Mouse (Mus musculus) embryonic stem cell, embryonic (primary cell): ENCODE measurements around the gene Stpg2.
"Not testable (repeated sequence)": the region's sequence is repeated elsewhere in the genome, so short reads cannot be mapped to it uniquely, and the experiment has no call there.

ENCODE experiments used
- CTCF ChIA-PET, 4 experiments: fragments of 300-600 bp in 2 of 4; fragments of 350-600 bp in 2 of 4; sonication (Branson Sonifier 250); formaldehyde crosslinking; loops; one replicate each; lab custom pipeline; 2022; ENCODE audit warnings: inconsistent platforms in 2 of 4; lab: Charles Lee
- POLR2A ChIA-PET, 4 experiments: fragments of 300-600 bp in 2 of 4; fragments of 350-600 bp in 2 of 4; sonication (Branson Sonifier 250); formaldehyde crosslinking; loops; one replicate each; lab custom pipeline; 2022; ENCODE audit warnings: antibody characterized with exemption in 4 of 4, inconsistent platforms in 1 of 4; lab: Charles Lee

Gene Stpg2

DNA sequence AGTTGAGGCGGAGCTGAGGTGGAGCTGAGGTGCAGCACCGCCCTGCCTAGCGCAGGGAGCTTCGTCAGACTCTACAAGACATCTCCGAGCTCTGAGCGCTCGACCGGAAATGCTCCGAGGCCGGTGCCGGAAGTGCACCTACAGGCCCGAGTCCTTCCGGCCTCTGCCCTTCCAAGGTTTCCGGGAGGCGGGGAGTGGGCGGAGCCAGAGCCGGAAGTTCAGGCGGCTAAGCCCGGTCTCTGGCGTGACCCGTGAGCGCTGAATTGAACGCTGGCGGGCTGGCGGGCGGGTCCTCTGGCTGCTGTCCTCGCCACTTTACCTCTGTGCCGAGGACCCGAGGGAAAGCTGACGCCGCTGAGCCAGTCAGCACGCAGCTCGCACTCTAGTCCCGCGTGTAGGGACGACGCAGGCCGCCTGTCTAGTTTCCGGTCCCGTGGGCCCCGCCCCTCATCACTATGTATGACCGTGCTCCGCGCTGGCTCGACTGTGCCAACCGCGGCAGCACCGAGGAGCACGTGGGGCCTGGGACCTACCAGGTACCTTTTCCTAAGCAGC is at the start of gene Stpg2:
Stpg2 (plus strand) TSS at position 251 of the 555 bp plus-strand sequence.
- POLR2A ChIA-PET: interaction anchor here in 1 of 4 experiments (0.6 to 1.4 kb wide), 4 partner anchors 9 to 170 kb away, joined by 3 to 4 read pairs (median 4); no protein-coding TSS in a partner anchor
- CTCF ChIA-PET: no interaction called here

DNA sequence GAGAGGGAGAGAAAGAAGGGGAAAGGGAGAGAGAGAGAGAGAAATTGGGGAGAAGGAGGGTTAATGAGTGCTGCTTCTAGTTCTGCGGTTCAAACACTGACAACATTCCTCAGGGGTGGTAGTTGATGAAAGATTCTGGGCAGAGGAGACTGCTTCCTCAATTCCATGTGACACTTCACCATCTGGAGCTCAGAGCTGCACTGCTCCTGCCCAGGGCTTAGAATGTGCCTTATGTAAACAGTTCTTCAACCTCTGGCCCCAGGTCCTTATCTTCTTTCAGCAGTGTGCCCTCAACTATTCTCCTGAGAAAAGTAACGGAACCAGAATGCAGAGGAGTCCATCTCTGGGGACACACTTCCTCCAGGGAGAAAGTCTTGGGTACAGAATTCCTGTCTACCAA is 43.3 kb upstream of the Stpg2 start:
- POLR2A ChIA-PET: interaction anchor here in 1 of 4 experiments (0.5 kb wide), 1 partner anchor 635 kb away, joined by 3 read pairs; no protein-coding TSS in a partner anchor

DNA sequence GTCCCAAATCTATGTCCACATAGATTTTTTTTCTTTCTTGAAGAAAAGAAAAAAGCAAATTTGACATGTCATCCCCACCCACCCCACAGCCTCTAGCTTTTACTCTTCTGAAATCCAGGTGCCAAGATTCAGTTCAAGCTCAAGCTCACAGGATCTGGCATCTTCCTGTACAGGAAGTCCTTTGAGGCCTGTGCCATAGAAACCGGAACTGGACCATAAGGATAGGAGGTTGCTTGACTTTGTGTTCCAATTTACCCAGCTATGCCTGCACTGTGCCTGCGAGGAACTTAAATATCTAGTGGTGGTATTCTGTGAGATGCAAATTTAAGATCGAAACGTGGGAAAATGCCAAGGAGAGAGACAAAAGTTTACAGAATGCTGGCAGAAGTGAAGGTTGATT is 42.8 kb upstream of the Stpg2 start:
- CTCF ChIA-PET: interaction anchor here in 1 of 4 experiments (1.4 kb wide), 1 partner anchor 10 kb away, joined by 3 read pairs; no protein-coding TSS in a partner anchor
- POLR2A ChIA-PET: no interaction called here

More for the DNA sequence above, 43.3 kb upstream of the Stpg2 start:
- CTCF ChIA-PET: interaction anchor here in 1 of 4 experiments (1.4 kb wide), 1 partner anchor 9 kb away, joined by 3 read pairs; no protein-coding TSS in a partner anchor

DNA sequence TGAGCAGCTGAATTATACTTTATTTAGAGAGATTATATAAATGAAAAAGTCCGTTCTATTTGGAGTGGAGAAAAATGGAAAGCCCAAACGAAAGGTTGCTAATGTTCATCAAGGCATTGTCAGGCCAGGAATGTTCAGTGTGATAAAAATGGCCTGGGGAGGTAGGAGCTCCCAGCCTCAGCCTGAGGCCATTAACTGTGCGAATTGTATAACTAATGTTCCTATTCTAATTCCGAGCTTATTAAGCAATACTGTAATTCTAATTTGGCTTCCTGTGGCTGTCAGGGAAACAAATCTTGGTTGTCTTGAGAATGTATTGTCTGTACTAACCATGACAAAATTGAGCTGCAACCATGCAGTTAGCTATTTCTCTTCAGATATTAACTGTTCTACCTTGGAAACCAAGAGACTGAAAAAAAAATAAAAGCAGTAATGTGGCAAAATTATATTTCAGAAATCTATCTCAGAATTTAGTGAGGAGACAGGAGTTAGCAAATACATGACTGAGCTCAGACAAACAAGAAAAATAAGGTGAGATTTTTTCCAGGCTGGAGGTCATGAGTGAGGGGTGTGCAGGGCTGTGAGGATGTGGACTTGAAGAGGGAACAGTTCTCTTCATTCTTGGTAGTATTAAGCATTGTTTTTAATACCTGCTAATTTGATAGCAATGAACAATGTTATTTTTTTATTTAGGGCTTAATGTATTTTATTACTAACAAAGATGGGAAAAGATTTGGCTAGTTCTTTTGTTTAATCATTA is 36.8 kb upstream of the Stpg2 start:
- CTCF ChIA-PET: no interaction called here
- POLR2A ChIA-PET: interaction anchor here in 1 of 4 experiments (0.8 to 1.1 kb wide), 3 partner anchors 8 to 37 kb away, joined by 3 to 4 read pairs (median 4); partner anchors contain the start of gene Stpg2

DNA sequence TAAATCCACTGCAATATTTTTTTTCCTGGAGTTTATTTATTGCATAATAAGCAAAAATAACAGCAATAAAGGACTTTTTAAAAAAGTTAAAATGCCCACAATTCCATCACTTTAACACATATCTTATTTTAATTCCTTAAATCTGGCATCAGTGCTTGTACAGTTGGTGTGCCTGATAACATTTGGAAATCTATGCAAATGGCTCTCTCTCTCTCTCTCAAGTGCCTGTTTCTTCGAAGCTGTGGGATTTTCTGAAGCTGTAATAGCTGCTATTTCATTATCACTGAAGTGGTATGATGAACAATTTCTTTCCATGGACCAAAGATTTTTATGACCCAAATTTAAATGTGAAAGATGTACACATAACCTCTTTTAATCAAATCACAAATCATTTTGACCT is 35.8 kb upstream of the Stpg2 start:
- ChIA-PET CTCF (no interaction called here), POLR2A (interaction anchor here in 1 of 4 experiments (1.1 kb wide), 1 partner anchor 36 kb away, joined by 4 read pairs; the partner anchor contains the start of gene Stpg2)

DNA sequence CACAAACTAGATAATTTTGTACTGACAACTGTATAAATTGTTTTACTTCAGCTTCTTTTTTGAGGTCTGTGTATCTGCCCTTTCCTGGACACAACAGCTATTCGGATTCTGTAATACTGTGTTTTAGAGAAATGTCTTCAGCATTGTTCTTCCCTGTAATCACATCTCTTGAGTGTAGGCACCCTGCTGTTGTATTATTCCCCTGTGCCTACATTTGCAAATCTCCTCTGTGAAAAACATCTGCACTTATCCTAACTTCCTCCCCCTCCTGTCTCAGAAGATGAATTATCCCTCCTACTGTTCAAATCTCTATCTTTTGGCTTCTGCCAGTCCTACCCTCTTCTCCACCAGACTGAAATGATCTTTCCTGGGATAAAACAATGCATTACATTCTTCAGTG is 28.6 kb upstream of the Stpg2 start:
- POLR2A ChIA-PET: interaction anchor here in 1 of 4 experiments (0.6 to 1.4 kb wide), 2 partner anchors 9 to 468 kb away, joined by 3 to 4 read pairs; no protein-coding TSS in a partner anchor

DNA sequence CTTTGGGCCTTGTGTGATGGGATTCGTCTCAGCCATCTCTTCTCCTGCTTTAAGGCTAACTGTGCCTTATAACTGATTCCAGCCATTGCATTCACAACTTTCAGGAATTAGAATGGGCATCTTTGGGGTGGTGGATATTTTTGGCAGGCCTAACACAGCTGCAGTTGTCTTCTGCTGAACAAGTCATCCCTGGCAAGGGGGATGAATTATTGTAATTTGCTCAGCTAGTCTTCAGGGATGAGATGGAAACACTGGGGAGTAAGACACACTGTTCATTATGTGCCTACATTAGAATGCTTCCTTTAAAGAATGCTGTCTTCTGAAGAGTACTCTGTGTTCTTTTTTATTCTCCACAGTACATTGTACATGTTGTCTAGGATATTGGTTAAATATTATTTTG is 14.0 kb upstream of the Stpg2 start:
- POLR2A ChIA-PET: no interaction called here
- CTCF ChIA-PET: no interaction called here

More for the DNA sequence above, 28.6 kb upstream of the Stpg2 start:
- CTCF ChIA-PET: interaction anchor here in 1 of 4 experiments (0.7 kb wide), 1 partner anchor 598 kb away, joined by 3 read pairs; no protein-coding TSS in a partner anchor

DNA sequence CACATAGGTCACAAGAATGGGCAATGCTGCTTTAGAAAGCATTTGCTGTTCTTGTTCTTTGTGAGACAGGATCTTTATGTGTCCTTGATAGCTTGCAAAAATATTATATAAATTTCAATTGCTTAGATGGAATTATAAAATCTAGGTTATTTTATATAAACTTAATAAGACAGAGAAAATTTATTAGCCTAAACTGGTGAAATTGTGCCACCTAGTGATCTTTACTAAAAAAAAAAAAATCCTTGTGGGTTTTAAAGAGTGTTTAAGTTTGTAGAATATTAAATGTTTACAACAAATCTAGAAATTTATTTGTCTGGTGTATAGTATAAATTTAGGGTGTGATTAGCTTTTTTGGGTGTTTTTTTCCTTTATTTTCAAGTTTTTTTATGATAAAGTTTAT is 11.6 kb upstream of the Stpg2 start:
- POLR2A ChIA-PET: interaction anchor here in 1 of 4 experiments (0.7 kb wide), 1 partner anchor 350 kb away, joined by 7 read pairs; no protein-coding TSS in a partner anchor

DNA sequence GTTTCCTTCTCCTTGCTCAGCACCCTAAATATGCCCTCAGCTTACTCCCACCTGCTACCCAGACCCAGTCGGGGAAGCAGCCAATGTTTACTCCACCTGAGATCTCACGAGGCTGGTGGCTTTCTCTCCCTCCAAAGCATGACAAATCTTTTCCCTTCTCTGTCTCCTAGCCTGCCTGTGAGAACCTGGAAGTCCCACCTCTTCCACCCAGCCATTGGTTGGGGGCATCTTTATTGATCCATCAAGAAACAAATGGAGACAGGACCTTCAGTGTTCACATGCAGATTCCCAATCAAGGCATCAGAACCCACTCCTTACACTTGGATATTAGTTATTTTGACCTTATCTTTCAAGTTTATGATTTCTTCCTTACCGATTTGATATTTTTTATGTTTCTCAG is 7.1 kb upstream of the Stpg2 start:
- ChIA-PET POLR2A (no interaction called here), CTCF (no interaction called here)

More for the DNA sequence above, 11.6 kb upstream of the Stpg2 start:
- CTCF ChIA-PET: no interaction called here

DNA sequence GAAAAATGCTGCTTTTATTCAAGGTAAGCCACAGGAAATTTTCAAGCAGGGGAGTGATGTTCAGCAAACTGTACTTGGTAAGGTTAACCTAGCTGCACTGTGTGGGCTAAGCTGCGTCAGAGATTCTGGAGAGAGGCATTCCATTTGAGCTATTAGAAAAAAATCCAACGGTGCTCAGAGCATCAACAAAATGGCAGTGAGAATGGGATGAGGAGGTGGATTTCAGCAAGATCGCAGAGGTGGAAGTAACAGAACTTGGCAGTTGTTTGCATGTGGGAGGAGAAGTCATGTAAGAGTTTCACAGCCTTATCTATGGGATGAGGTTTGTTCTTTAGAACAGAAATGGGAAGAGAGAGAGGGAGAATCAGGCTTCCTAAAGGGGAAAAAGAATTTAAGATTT is 5.2 kb upstream of the Stpg2 start:
- CTCF ChIA-PET: no interaction called here

DNA sequence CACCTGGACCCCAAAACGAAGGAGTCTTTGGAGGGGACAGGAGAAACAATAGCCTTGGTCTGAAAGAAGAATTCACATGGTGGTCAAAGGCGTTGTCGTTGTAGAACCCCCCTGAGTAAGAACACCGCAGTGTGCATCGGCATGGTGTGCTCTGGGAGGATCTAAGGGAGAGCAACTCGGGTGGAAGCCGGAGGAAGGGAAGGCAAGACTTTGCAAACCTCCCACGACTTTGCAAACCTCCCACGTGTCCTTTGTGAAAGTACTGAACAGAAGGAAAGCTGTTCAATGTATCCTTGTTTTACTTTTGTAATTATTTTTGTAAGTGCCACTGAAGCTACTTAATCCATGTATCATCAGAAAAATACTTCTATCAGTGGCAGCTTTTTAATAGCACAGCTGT is 11.5 kb downstream of the Stpg2 start:
- CTCF ChIA-PET: no interaction called here
- POLR2A ChIA-PET: no interaction called here

More for the DNA sequence above, 5.2 kb upstream of the Stpg2 start:
- POLR2A ChIA-PET: no interaction called here

DNA sequence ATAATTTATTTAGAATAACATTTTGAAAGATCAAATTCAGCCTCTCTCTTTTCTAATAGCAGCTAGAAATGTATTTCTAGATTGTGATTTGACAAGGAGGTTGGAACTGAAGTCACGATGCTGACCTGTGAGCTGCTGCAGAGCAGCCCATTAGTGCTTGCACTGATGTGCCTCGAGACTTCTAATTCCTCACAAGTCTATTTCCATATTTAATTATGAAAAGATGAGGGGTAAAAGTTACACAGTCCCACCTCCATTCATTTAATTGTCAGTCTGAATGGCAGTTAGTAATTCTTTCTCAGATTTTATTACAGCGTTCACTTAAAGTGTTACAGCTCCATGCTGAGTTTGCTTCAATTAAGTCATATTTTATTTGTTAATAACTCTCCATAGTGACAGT is 19.6 kb downstream of the Stpg2 start:
- CTCF ChIA-PET: no interaction called here
- POLR2A ChIA-PET: no interaction called here

DNA sequence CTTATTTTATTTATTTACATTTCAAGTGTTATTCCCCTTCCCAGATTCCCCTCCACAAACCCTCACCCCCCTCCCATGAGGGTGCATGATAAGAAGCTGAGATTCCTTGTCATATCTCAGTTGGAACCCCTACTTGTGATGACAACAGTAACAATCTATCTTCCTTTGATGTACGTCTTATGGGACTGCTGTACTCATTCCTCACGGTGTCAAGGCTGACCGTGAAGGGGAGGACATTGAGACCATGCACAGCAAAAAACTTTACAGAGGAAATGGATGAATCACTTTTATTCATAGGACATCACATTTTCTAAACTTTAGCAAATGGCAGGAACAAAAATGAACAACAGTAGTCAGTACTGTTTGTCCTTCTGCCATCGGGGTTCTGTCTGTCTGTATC is 21.3 kb downstream of the Stpg2 start:
- CTCF ChIA-PET: no interaction called here
- POLR2A ChIA-PET: no interaction called here

DNA sequence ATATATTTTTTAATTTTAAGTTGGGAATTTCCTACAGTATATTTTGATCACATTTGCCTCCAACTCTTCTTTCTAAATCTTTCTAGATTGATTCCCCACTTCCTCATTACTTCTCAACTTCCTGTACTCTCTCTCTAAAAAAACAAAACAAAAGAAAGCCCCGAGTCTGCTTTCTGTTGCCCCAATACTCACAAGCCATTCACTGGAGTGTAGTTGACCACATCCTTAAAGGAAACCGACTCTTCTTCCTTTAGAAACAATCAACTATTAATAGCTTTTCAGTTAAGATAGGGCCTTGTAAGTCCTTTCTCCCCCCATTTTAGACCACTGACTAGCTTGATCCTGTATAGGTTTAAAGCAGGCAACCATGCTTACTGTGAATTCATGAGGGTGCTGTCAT is 39.7 kb downstream of the Stpg2 start:
- CTCF ChIA-PET: no interaction called here
- POLR2A ChIA-PET: no interaction called here

DNA sequence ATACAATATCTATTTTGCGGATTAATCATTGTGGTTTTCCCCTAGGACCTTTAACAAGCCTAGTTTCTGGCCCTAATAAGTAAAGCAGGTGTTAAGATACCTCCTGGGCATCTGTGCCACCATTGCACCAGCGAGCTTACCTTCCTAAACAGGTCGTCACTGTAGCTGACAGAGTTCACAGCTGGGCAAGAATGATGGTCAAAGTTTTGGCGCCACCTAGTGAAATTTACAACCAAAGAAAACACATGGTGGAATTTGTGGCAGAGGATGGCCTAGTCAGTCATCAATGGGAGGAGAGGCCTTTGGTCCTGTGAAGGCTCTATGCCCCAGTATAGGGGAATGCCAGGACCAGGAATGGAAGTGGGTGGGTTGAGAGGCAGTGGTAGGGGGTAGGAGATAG is 41.0 kb downstream of the Stpg2 start:
- CTCF ChIA-PET: no interaction called here
- POLR2A ChIA-PET: no interaction called here

DNA sequence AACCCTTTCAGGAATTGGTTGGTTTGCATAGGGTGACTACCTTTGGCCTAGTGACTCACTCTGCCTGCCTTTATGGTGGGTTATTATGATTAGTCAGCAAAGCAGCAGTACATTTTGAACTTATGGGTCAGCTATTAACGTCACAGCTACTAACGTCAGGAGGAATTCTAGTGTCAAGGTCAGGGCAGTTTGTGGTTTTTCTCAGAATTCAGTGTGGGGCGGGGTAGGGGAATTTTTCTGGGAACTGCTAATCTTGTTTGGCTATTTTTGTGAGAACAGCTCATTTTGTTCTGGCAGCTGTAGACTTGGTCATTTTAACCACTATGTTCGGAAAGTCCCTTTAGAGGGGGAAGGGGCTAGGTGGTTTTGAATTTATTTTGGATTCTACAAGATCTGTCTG is 56.9 kb downstream of the Stpg2 start:
- CTCF ChIA-PET, POLR2A ChIA-PET: not testable (repeated sequence)

DNA sequence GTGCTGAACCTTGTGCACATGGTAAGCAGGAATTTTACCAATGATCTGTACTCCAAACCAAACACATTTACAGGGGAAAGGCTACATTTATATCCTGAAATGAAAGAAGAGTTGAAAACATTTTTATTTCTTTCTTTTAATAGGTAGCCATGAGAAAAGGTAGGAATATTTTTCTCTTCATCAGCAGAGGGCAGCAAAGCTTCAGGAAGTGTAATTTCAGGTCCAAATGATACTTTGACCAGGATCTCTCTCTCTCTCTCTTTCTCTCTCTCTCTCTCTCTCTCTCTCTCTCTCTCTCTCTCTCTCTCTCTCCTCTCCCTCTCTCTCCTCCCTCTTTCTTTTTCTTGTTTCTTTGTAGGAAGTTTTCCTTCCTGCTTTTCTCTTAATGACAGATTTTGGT is 92.4 kb downstream of the Stpg2 start:
- ChIA-PET CTCF (no interaction called here), POLR2A (interaction anchor here in 1 of 4 experiments (0.6 kb wide), 1 partner anchor 765 kb away, joined by 3 read pairs; no protein-coding TSS in a partner anchor)

DNA sequence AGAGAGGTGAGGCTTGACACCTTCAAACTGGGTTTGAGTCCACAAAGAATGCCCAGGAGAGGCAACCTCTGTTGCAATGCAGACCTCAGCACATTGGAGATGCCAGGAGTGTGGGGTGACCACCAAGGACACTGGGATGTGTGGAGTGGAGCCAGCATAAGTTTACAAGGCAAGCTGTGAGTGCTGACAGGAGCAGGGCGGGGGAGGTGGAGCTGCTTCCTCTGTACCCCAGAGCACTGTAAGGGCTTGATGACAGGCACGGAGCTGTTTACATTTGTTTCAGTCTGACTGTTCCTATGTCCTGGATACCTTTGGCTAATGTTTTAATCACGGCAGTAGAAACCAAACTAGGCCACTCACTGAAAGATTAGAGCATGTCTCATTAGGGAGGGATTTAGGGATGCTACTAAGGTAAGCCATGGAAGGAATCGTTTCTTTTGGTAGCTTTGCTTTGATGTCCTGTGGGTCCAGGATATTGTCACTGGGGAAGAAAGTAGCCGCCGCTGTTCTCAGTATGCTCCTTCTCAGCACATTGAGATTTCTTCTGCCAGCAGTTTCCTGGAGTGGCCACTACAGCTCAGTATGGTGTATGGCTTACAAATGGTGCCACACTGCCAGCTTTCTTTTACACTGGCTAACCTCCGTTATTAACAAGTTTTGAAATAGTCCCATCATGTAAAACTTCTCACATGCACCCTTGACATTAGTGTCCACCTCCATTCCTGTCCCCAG is 102.8 kb downstream of the Stpg2 start:
- ChIA-PET POLR2A (no interaction called here), CTCF (no interaction called here)

DNA sequence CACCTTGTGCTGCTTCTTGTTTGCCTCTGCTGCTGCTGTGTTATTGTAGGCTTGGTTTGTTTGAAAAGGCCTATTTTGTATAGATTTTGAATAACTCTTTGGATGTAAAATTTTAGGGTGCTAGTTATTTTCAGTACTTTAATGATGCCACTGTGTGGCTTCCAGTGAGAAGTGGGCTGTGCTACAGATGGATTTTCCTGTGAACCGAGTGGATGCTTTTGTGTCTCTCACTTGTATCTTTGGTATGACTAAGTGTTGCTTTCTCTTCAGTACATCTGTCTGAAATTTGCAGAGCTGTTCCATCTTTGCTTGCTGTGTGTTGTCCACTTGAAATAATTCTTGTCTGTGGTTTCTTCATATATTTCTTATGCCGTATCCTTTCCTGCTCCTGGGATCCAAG is 106.2 kb downstream of the Stpg2 start:
- CTCF ChIA-PET: no interaction called here
- POLR2A ChIA-PET: no interaction called here

DNA sequence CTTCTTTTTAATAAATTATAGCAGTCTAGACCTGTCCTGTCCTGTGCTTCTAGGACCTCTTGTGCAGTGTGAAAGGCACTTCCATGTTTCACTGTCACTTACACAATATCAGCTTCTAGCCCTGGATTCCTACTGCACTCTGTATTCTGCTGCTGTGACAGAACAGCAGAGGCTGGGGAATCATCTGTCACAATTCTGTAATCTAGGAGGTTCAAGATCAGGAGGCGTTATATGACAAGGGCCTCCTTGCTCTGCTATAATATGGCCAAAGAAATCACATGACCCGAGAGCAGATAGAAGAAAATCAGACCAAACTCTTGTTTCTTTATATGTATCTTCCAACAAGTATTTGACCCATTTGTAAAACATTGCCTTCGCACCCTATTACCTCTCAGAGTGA is 175.0 kb downstream of the Stpg2 start:
- ChIA-PET POLR2A (no interaction called here), CTCF (no interaction called here)
